Comparison of ENCODE assay signal across 10 mouse cellular contexts in genomic region chr5:134445895-134446294, GRCm38 (mm10). TPM values are rescaled to one million over a fixed set of nuclear protein-coding genes. Genes with fewer than 3 reads are reported as not detected.
DNase-seq lines count a peak whose midpoint lies in the region; ATAC-seq lines count a peak whose summit lies in the region.
"Had no signal": no experiment of that assay in that cellular context is flagged by ENCODE, and none has a peak within 500 bp of the region (broad histone marks: within the 10 kb centered on the region; RNA-seq: fewer than 3 reads in every experiment).

No protein-coding gene starts in this region.

- no peaks in the 10 kb centered on the region for H3K27me3 ChIP-seq in heart, embryonic 12.5 days (replicated peaks)
- H3K27me3 ChIP-seq in midbrain, embryonic 11.5 days (ENCODE audit: control insufficient read depth, insufficient read depth, low read length): no peaks in the 10 kb centered on the region
- H3K27me3 ChIP-seq in midbrain, embryonic 10.5 days (ENCODE audit: low read depth, poor library complexity, severe bottlenecking): no peaks in the 10 kb centered on the region
- H3K27me3 ChIP-seq in embryonic facial prominence, embryonic 15.5 days: no peaks in the 10 kb centered on the region
- no peaks in the 10 kb centered on the region for H3K27me3 ChIP-seq in stomach, embryonic 14.5 days (ENCODE audit: control insufficient read depth, insufficient read depth, low read length)

- H3K9me3 ChIP-seq in heart, embryonic 12.5 days (replicated peaks): peaks cover 7% of the 10 kb centered on the region
- peaks cover 5% of the 10 kb centered on the region; the same call in 1 of the 2 replicates for H3K9me3 ChIP-seq in midbrain, embryonic 11.5 days (ENCODE audit: control insufficient read depth, low read length)
- peaks cover 52% of the 10 kb centered on the region for H3K9me3 ChIP-seq in midbrain, embryonic 10.5 days (replicated peaks)
- no peaks in the 10 kb centered on the region for H3K9me3 ChIP-seq in embryonic facial prominence, embryonic 15.5 days (replicated peaks)
- 0 out of 2 replicates have a peak, but pooled peaks cover 5% of the 10 kb centered on the region for H3K9me3 ChIP-seq in stomach, embryonic 14.5 days (ENCODE audit: control insufficient read depth, low read depth, low read length)
- H3K9me3 ChIP-seq: G1E had no signal

- peak overlapping the region; percentile 93 for H3K27ac ChIP-seq in heart, embryonic 12.5 days (ENCODE audit: poor library complexity, severe bottlenecking)
- no peak overlapping the region for H3K27ac ChIP-seq in midbrain, embryonic 11.5 days (ENCODE audit: low read depth, low read length)
- no peak overlapping the region for H3K27ac ChIP-seq in midbrain, embryonic 10.5 days (replicated peaks)
- H3K27ac ChIP-seq in embryonic facial prominence, embryonic 15.5 days (replicated peaks): peak overlapping the region; percentile 90
- peak overlapping the region; percentile 89 for H3K27ac ChIP-seq in stomach, embryonic 14.5 days (ENCODE audit: low read length)
- H3K27ac ChIP-seq: macrophage had no signal

- no peak for DNase-seq in heart, adult 18-20 months
- peak; percentile 39 for DNase-seq in midbrain, embryonic 11.5 days (ENCODE audit: low spot score, missing footprints)
- no peak for DNase-seq in midbrain, embryonic 10.5 days (ENCODE audit: low spot score)
- no peak for DNase-seq in urinary bladder, postnatal 36 days (ENCODE audit: low spot score in 2 of 2)

- H3K9ac ChIP-seq in heart, embryonic 12.5 days: peak overlapping the region; percentile 4; the same call in 1 of the 2 replicates
- no peak overlapping the region for H3K9ac ChIP-seq in midbrain, embryonic 11.5 days (ENCODE audit: low read length)
- H3K9ac ChIP-seq in embryonic facial prominence, embryonic 15.5 days: no peak overlapping the region
- H3K9ac ChIP-seq in stomach, embryonic 14.5 days (replicated peaks; ENCODE audit: low read depth, low read length): no peak overlapping the region

- peaks cover 39% of the 10 kb centered on the region for H3K4me1 ChIP-seq in heart, embryonic 12.5 days (replicated peaks)
- H3K4me1 ChIP-seq in midbrain, embryonic 11.5 days (ENCODE audit: control insufficient read depth, insufficient read depth, low read length): peaks cover 2% of the 10 kb centered on the region; the same call in 1 of the 2 replicates
- H3K4me1 ChIP-seq in midbrain, embryonic 10.5 days: peaks cover 10% of the 10 kb centered on the region
- H3K4me1 ChIP-seq in embryonic facial prominence, embryonic 15.5 days: peaks cover 39% of the 10 kb centered on the region
- peaks cover 15% of the 10 kb centered on the region for H3K4me1 ChIP-seq in stomach, embryonic 14.5 days (ENCODE audit: control insufficient read depth, insufficient read depth, low read length)

- H3K4me2 ChIP-seq in heart, embryonic 12.5 days: peak overlapping the region; percentile 33
- no peak overlapping the region for H3K4me2 ChIP-seq in midbrain, embryonic 11.5 days
- H3K4me2 ChIP-seq in embryonic facial prominence, embryonic 15.5 days (replicated peaks): no peak overlapping the region
- H3K4me2 ChIP-seq in stomach, embryonic 14.5 days (replicated peaks; ENCODE audit: low read depth, low read length): 0 out of 2 replicates have a peak overlapping the region, but pooled peaks have one; percentile 3

- 17% methylated on average over 10 of the region's 10 CpGs for WGBS in heart, embryonic 12.5 days
- WGBS in midbrain, embryonic 11.5 days: 83% methylated on average over 10 of the region's 10 CpGs
- 80% methylated on average over 10 of the region's 10 CpGs for WGBS in midbrain, embryonic 10.5 days
- WGBS in embryonic facial prominence, embryonic 15.5 days: 13% methylated on average over 10 of the region's 10 CpGs
- WGBS in stomach, embryonic 14.5 days: 6% methylated on average over 10 of the region's 10 CpGs

- H3K36me3 ChIP-seq in heart, embryonic 12.5 days: peaks cover 26% of the 10 kb centered on the region; the same call in 1 of the 2 replicates
- H3K36me3 ChIP-seq in midbrain, embryonic 11.5 days (ENCODE audit: control insufficient read depth, insufficient read depth, low read length): peaks cover 13% of the 10 kb centered on the region
- H3K36me3 ChIP-seq in midbrain, embryonic 10.5 days: peaks cover 96% of the 10 kb centered on the region
- peaks cover 32% of the 10 kb centered on the region; the same call in 1 of the 2 replicates for H3K36me3 ChIP-seq in embryonic facial prominence, embryonic 15.5 days
- peaks cover 7% of the 10 kb centered on the region; the same call in 1 of the 2 replicates for H3K36me3 ChIP-seq in stomach, embryonic 14.5 days (ENCODE audit: control insufficient read depth, insufficient read depth, low read length)
- H3K36me3 ChIP-seq: G1E had no signal

- peak; percentile 69 for ATAC-seq in heart, embryonic 12.5 days (ENCODE audit: insufficient number of reproducible peaks, low FRiP score)
- no peak for ATAC-seq in midbrain, embryonic 11.5 days (ENCODE audit: low FRiP score)
- ATAC-seq in embryonic facial prominence, embryonic 15.5 days (ENCODE audit: insufficient number of reproducible peaks, low FRiP score, low TSS enrichment, low read depth): peak; percentile 48; the same call in 1 of the 2 replicates
- ATAC-seq in stomach, embryonic 14.5 days (ENCODE audit: insufficient number of reproducible peaks, insufficient read depth, low FRiP score, low read depth): 0 out of 2 replicates have a peak, but pooled peaks have one; percentile 37
- ATAC-seq in erythroid progenitor cell, adult 5-6 weeks (replicated peaks; ENCODE audit: low FRiP score, poor library complexity, severe bottlenecking): no peak

- H3K4me3 ChIP-seq in heart, embryonic 12.5 days: no peak overlapping the region
- H3K4me3 ChIP-seq in midbrain, embryonic 11.5 days (ENCODE audit: low read depth, low read length): no peak overlapping the region
- no peak overlapping the region for H3K4me3 ChIP-seq in midbrain, embryonic 10.5 days
- H3K4me3 ChIP-seq in embryonic facial prominence, embryonic 15.5 days (replicated peaks): no peak overlapping the region
- H3K4me3 ChIP-seq in stomach, embryonic 14.5 days (ENCODE audit: low read depth, low read length): no peak overlapping the region

RNA-seq across cellular contexts. Expression of gene Gtf2ird1, which starts 10.6 kb away (rescaled TPM):
- polyA plus RNA-seq in heart, embryonic 12.5 days (2016; fragmentation: Nextera tagmentation; extraction: Ambion mirVana): 64.8 and 72.8 TPM in 2 replicates
- 10 to 100 TPM; 18.2 to 20.5 TPM for total RNA-seq in heart, adult 18-20 months (2021)
- 86.5 and 88.1 TPM in 2 replicates for polyA plus RNA-seq in midbrain, embryonic 11.5 days (2014; fragmentation: Nextera tagmentation; extraction: Ambion mirVana)
- 96.4 and 109 TPM in 2 replicates for polyA plus RNA-seq in midbrain, embryonic 10.5 days (2016; fragmentation: Nextera tagmentation; extraction: Ambion mirVana)
- 114 and 123 TPM in 2 replicates for polyA plus RNA-seq in embryonic facial prominence, embryonic 15.5 days (2015; fragmentation: Nextera tagmentation; extraction: Ambion mirVana)
- polyA plus RNA-seq in stomach, embryonic 14.5 days (2014; fragmentation: Nextera tagmentation; extraction: Ambion mirVana): 107 and 112 TPM in 2 replicates
- 6.3 and 19.1 TPM in 2 replicates for total RNA-seq in erythroid progenitor cell, adult 5-6 weeks (2015; ENCODE audit: low replicate concordance)
- total RNA-seq in erythroid progenitor cell, adult 5-6 weeks (2017; ENCODE audit: low replicate concordance): 0.77 and 1.6 TPM in 2 replicates

Comparison
In these comparisons a context has a peak if more than half of its experiments do, and no peak if none do; other contexts are left out.
1. ATAC-seq: peak in heart, embryonic 12.5 days (single experiment), embryonic facial prominence, embryonic 15.5 days (single experiment) and stomach, embryonic 14.5 days (single experiment); none in midbrain, embryonic 11.5 days (single experiment) and erythroid progenitor cell, adult 5-6 weeks (single experiment).
2. H3K27ac ChIP-seq: peak in heart, embryonic 12.5 days (single experiment), embryonic facial prominence, embryonic 15.5 days (single experiment) and stomach, embryonic 14.5 days (single experiment); none in midbrain, embryonic 11.5 days (single experiment) and midbrain, embryonic 10.5 days (single experiment).
3. H3K4me2 ChIP-seq: peak in heart, embryonic 12.5 days (single experiment) and stomach, embryonic 14.5 days (single experiment); none in midbrain, embryonic 11.5 days (single experiment) and embryonic facial prominence, embryonic 15.5 days (single experiment).